Mouse (Mus musculus) kidney, adult 2 months (tissue): ENCODE data around the gene Esrrg.

ENCODE experiments used
- CTCF ChIP-seq: fragments of 200-500 bp; conservative IDR thresholded peaks from 2 replicates; pipeline ENCODE4 v1.5.1; 2011; ENCODE audit warnings: low read depth, mild to moderate bottlenecking, control low read depth, low read length, moderate library complexity, mixed read lengths; ENCODE audit not compliant: insufficient read depth, insufficient read length
- POLR2A ChIP-seq: fragments of 200-500 bp; IDR thresholded peaks from one replicate; pipeline ENCODE4 v1.6.1; 2011; ENCODE audit warnings: low read depth, low read length, control low read depth

- TF ChIP-seq CTCF: no peak
- TF ChIP-seq POLR2A: no peak
Measured at GRCm38 (mm10) chr1:187904731-187905130, 296.1 kb downstream of the Esrrg start.
